In genomic region chr1:161463388-161464085, GRCm38 (mm10) we compare ENCODE assay signal across 10 mouse cellular contexts. TPM values are rescaled to one million over a fixed set of nuclear protein-coding genes. Genes with fewer than 3 reads are reported as not detected.
DNase-seq lines count a peak whose midpoint lies in the region; ATAC-seq lines count a peak whose summit lies in the region.
"Had no signal": no experiment of that assay in that cellular context is flagged by ENCODE, and none has a peak within 500 bp of the region (broad histone marks: within the 10 kb centered on the region; RNA-seq: fewer than 3 reads in every experiment).

No protein-coding gene starts in this region.

- H3K4me3 ChIP-seq in stomach, embryonic 15.5 days (replicated peaks) = no peak overlapping the region
- H3K4me3 ChIP-seq: liver, embryonic 15.5 days had no signal

- WGBS in stomach, embryonic 15.5 days = 47% methylated on average over 2 of the region's 2 CpGs

- H3K27me3 ChIP-seq in stomach, embryonic 15.5 days (replicated peaks) = no peaks in the 10 kb centered on the region
- H3K27me3 ChIP-seq: liver, embryonic 15.5 days had no signal

- peak; percentile 27 for DNase-seq in adrenal gland, postnatal 10 days
- no peak for DNase-seq in adrenal gland, postnatal 4 days (ENCODE audit: low spot score in 2 of 2)
- DNase-seq in 3134 (ENCODE audit: extremely low read depth, insufficient read length, low spot score) = peak; percentile 21
- DNase-seq in gastrocnemius, adult 8-10 months (ENCODE audit: low spot score in 2 of 2) = peak; percentile 16 to 29
- DNase-seq in layer of hippocampus, adult 8-10 months (ENCODE audit: low spot score in 2 of 2) = peak; percentile 25
- DNase-seq in cerebellum, adult 11 months = no peak

- no peaks in the 10 kb centered on the region for H3K4me1 ChIP-seq in stomach, embryonic 15.5 days
- H3K4me1 ChIP-seq: liver, embryonic 15.5 days had no signal

- H3K9ac ChIP-seq in stomach, embryonic 15.5 days = no peak overlapping the region
- H3K9ac ChIP-seq: liver, embryonic 15.5 days had no signal

- no peak for ATAC-seq in stomach, embryonic 15.5 days (ENCODE audit: insufficient read depth, low FRiP score, low read depth)
- no peak for ATAC-seq in megakaryocyte, adult 5-6 weeks (ENCODE audit: poor library complexity, severe bottlenecking)

- H3K36me3 ChIP-seq in stomach, embryonic 15.5 days = no peaks in the 10 kb centered on the region
- H3K36me3 ChIP-seq: liver, embryonic 15.5 days had no signal

- H3K27ac ChIP-seq in stomach, embryonic 15.5 days = 0 out of 2 replicates have a peak overlapping the region, but pooled peaks have one; percentile 46
- H3K27ac ChIP-seq: liver, embryonic 15.5 days had no signal

- no peak overlapping the region for H3K4me2 ChIP-seq in stomach, embryonic 15.5 days
- H3K4me2 ChIP-seq: liver, embryonic 15.5 days had no signal

- no peaks in the 10 kb centered on the region for H3K9me3 ChIP-seq in stomach, embryonic 15.5 days
- H3K9me3 ChIP-seq: liver, embryonic 15.5 days had no signal

RNA-seq across cellular contexts. Expression of gene Tnfsf18, which starts 30.9 kb away (rescaled TPM):
- not detected for total RNA-seq in adrenal gland, postnatal 10 days (2021)
- total RNA-seq in adrenal gland, postnatal 4 days (2021) = not detected
- total RNA-seq in gastrocnemius, adult 8-10 months (2022) = under 1 TPM in 1 of 4 experiments, not detected in 3; 0.15 TPM
- not detected for total RNA-seq in layer of hippocampus, adult 8-10 months (2022)
- polyA plus RNA-seq in stomach, embryonic 15.5 days (2015; fragmentation: Nextera tagmentation; extraction: Ambion mirVana) = 0.12 TPM in 1 of 2 replicates, not detected in the other
- total RNA-seq in megakaryocyte, adult 5-6 weeks (2015) = not detected in 2 replicates
- total RNA-seq in megakaryocyte, adult 5-6 weeks (2017) = not detected in 2 replicates
- total RNA-seq: common myeloid progenitor, adult 5-6 weeks had no signal
- polyA plus RNA-seq: liver, embryonic 15.5 days had no signal

Comparison
In these comparisons a context has a peak if more than half of its experiments do, and no peak if none do; other contexts are left out.
1. DNase-seq: peak in adrenal gland, postnatal 10 days (single experiment), 3134 (single experiment), gastrocnemius, adult 8-10 months (2 of 2) and layer of hippocampus, adult 8-10 months (2 of 2); none in adrenal gland, postnatal 4 days (0 of 2) and cerebellum, adult 11 months (single experiment).